Mouse (Mus musculus) activated CD4-positive, CD25-positive, alpha-beta regulatory T cell (primary cell): ENCODE data around the gene Il1f8. TPM values are rescaled to one million over a fixed set of nuclear protein-coding genes. Genes with fewer than 3 reads are reported as not detected.

Experiments
- polyA plus RNA-seq, 2 experiments: library from polyadenylated mRNA; unstranded; fragments of 100-300 nt; shearing (Covaris generic); gene quantifications; one replicate each; pipeline ENCODE4 v1.2.1; 2017

The Il1f8 gene
- polyA plus RNA-seq = not detected

DNA sequence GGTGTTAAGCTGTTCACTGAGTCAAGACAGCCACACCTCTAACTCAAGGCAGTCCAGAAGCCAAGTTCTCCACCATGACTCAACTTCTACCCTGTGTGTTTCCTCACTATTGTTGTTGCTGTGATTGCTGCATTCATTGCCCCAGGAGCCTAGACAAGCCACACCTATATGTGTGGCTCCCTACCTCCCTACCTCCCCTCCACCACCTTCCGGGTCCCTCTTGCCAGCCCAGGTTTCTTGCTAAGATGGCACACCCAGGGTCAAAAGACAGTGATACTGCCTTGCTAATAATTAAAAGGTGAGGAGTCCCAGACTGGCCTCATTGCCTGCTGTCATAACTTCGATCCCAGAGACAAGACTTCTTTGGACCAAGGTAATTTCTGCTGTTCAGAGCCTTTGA lies at the start of gene Il1f8:
Il1f8 (plus strand) TSS at position 301 of the 400 bp plus-strand sequence.

DNA sequence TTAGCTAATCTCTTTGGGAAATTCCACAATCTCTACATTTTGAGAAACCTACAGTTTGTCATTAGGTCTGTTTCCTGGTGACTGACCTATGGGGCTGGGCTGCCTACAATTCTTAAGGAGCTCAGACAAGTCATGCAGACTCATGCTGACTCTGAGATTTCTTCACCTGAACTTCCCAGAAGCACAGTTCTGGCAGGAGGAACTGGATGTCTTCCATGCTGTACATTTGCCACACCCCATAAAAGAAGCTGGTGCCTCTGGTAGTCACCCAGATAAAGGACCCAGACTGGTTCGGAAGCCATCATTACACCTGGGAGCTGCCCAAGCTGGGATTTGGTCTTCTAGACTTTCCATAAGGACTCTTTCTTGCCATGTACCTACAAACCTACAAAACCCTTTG lies 33.2 kb downstream of the Il1f8 start, which contains the start of gene Il1f9:
Il1f9 (plus strand) TSS at position 301 of the 400 bp plus-strand sequence.

Other genes with a start within 250 kb of the Il1f8 start
- not detected for gene Hnmt, start 103.8 kb upstream of the Il1f8 start, polyA plus RNA-seq
- not detected for gene Tbpl2, start 56.6 kb upstream of the Il1f8 start, polyA plus RNA-seq
- gene Il1f9, start 33.3 kb downstream of the Il1f8 start, polyA plus RNA-seq = under 1 TPM in 1 of 2 experiments, not detected in 1; 0.29 TPM
- not detected for gene Il1f6, start 62.3 kb downstream of the Il1f8 start, polyA plus RNA-seq
- not detected for gene Il1f5, start 123.8 kb downstream of the Il1f8 start, polyA plus RNA-seq
- not detected for gene Il1f10, start 138.0 kb downstream of the Il1f8 start, polyA plus RNA-seq
- gene Il1rn, start 183.7 kb downstream of the Il1f8 start, polyA plus RNA-seq = 1 to 10 TPM; 1.8 to 2.4 TPM
- 100 to 1,000 TPM in 1 of 2 experiments, 10 to 100 TPM in 1; 64.7 to 137 TPM for gene Psd4, start 214.4 kb downstream of the Il1f8 start, polyA plus RNA-seq